ENCODE assay signal across 16 mouse cellular contexts in genomic region chr7:88998815-88999392, GRCm38 (mm10).
"Had no signal": no experiment of that assay in that cellular context is flagged by ENCODE, and none has a peak within 500 bp of the region (broad histone marks: within the 10 kb centered on the region; RNA-seq: fewer than 3 reads in every experiment).

No protein-coding gene starts in this region.

- H3K4me3 ChIP-seq: left cerebral cortex, adult 2 months; limb, embryonic 15.5 days; liver, embryonic 12.5 days; megakaryocyte, embryonic 14.5 days; myocyte had no signal

- H3K4me2 ChIP-seq: limb, embryonic 15.5 days; liver, embryonic 12.5 days; lung, embryonic 14.5 days had no signal

- DNase-seq: kidney, adult 8-10 months; kidney, postnatal 25 days; lung, embryonic 14.5 days; lung, postnatal 10 days; lung, postnatal 4 days; retina, postnatal 1 day; right cerebral cortex, postnatal 4 days; spleen, adult 18-20 months; thymus, adult 18-20 months; thymus, postnatal 14 days had no signal

- H3K9me3 ChIP-seq: limb, embryonic 15.5 days; liver, embryonic 12.5 days; megakaryocyte, embryonic 14.5 days had no signal

- H3K4me1 ChIP-seq: limb, embryonic 15.5 days; liver, embryonic 12.5 days; megakaryocyte, embryonic 14.5 days had no signal

- H3K9ac ChIP-seq: limb, embryonic 15.5 days; liver, embryonic 12.5 days; lung, embryonic 14.5 days had no signal

- H3K27ac ChIP-seq: left cerebral cortex, adult 2 months; limb, embryonic 15.5 days; liver, embryonic 12.5 days had no signal

- H3K36me3 ChIP-seq: limb, embryonic 15.5 days; liver, embryonic 12.5 days had no signal

- H3K27me3 ChIP-seq: limb, embryonic 15.5 days; liver, embryonic 12.5 days; megakaryocyte, embryonic 14.5 days had no signal

- ATAC-seq: intestine, postnatal 0 days; liver, embryonic 12.5 days had no signal
